Mouse (Mus musculus) A20 (cell line): Measurements from ENCODE around the gene Trim8.

Experiments
- DNase-seq: peaks from one replicate; pipeline ENCODE4 v3.0.0-alpha.2; 2011; ENCODE audit warnings: low read depth, low spot score

Gene Trim8

GRCm38 (mm10) chr19:46548110-46548509 is 46.6 kb downstream of the Trim8 start:
- no peak for DNase-seq

- DNase-seq: no peak
These were observed 48.9 kb downstream of the Trim8 start for GRCm38 (mm10) chr19:46550385-46550784.

GRCm38 (mm10) chr19:46552496-46552895 is 51.0 kb downstream of the Trim8 start:
- no peak for DNase-seq

GRCm38 (mm10) chr19:46553541-46553955 is 52.0 kb downstream of the Trim8 start:
- DNase-seq: no peak

- DNase-seq: no peak
These were observed 56.5 kb downstream of the Trim8 start for GRCm38 (mm10) chr19:46558009-46558408.

- DNase-seq: no peak
These were observed 57.1 kb downstream of the Trim8 start for GRCm38 (mm10) chr19:46558631-46559030.

GRCm38 (mm10) chr19:46562132-46562531 is 60.6 kb downstream of the Trim8 start:
- peak; percentile 71 for DNase-seq

- peak; percentile 54 for DNase-seq
These were observed 61.3 kb downstream of the Trim8 start for GRCm38 (mm10) chr19:46562581-46563515.

GRCm38 (mm10) chr19:46563603-46564002 is 62.1 kb downstream of the Trim8 start:
- no peak for DNase-seq

- DNase-seq: no peak
These were observed 62.6 kb downstream of the Trim8 start for GRCm38 (mm10) chr19:46564043-46564462.
